In genomic region chr11:62604886-62605618, GRCm38 (mm10) we compare ENCODE assay signal across 8 mouse cellular contexts. TPM values are rescaled to one million over a fixed set of nuclear protein-coding genes. Genes with fewer than 3 reads are reported as not detected.
DNase-seq lines count a peak whose midpoint lies in the region; ATAC-seq lines count a peak whose summit lies in the region.

No protein-coding gene starts in this region.

- no peaks in the 10 kb centered on the region for H3K27me3 ChIP-seq in erythroblast, embryonic 14.5 days (ENCODE audit: control insufficient read depth)
- no peaks in the 10 kb centered on the region for H3K27me3 ChIP-seq in forebrain, embryonic 14.5 days (replicated peaks; ENCODE audit: control insufficient read depth, insufficient read depth, low read length)
- H3K27me3 ChIP-seq in liver, embryonic 15.5 days = no peaks in the 10 kb centered on the region

- no peaks in the 10 kb centered on the region for H3K9me3 ChIP-seq in erythroblast, embryonic 14.5 days (ENCODE audit: control insufficient read depth, low read length)
- no peaks in the 10 kb centered on the region for H3K9me3 ChIP-seq in forebrain, embryonic 14.5 days (replicated peaks; ENCODE audit: control insufficient read depth, low read length)
- H3K9me3 ChIP-seq in liver, embryonic 15.5 days (replicated peaks) = no peaks in the 10 kb centered on the region

- H3K4me2 ChIP-seq in forebrain, embryonic 14.5 days (ENCODE audit: low read length) = peak overlapping the region; percentile 89
- peak overlapping the region; percentile 76 for H3K4me2 ChIP-seq in liver, embryonic 15.5 days

- peak; percentile 7 to 23 for DNase-seq in B cell, adult 2 months
- no peak for DNase-seq in forebrain, embryonic 14.5 days (ENCODE audit: low spot score)
- DNase-seq in urinary bladder, postnatal 10 days (ENCODE audit: low spot score) = no peak
- DNase-seq in left cerebral cortex, adult 8-10 months (ENCODE audit: low spot score in 2 of 2) = no peak
- no peak for DNase-seq in retina, postnatal 1 day

- peaks cover 67% of the 10 kb centered on the region for H3K36me3 ChIP-seq in erythroblast, embryonic 14.5 days (ENCODE audit: control insufficient read depth)
- peaks cover 59% of the 10 kb centered on the region for H3K36me3 ChIP-seq in forebrain, embryonic 14.5 days (ENCODE audit: control insufficient read depth, insufficient read depth, low read length)
- H3K36me3 ChIP-seq in liver, embryonic 15.5 days (replicated peaks) = peaks cover 49% of the 10 kb centered on the region

- WGBS in forebrain, embryonic 14.5 days = 14% methylated on average over 3 of the region's 3 CpGs
- WGBS in liver, embryonic 15.5 days (ENCODE audit: insufficient replicate concordance) = 21% methylated on average over 3 of the region's 3 CpGs

- H3K9ac ChIP-seq in forebrain, embryonic 14.5 days (ENCODE audit: low read length) = peak overlapping the region; percentile 98
- peak overlapping the region; percentile 86 for H3K9ac ChIP-seq in liver, embryonic 15.5 days

- no peak overlapping the region for H3K27ac ChIP-seq in forebrain, embryonic 14.5 days (ENCODE audit: low read depth, low read length)
- H3K27ac ChIP-seq in liver, embryonic 15.5 days (replicated peaks) = peak overlapping the region; percentile 95

- peaks cover 51% of the 10 kb centered on the region for H3K4me1 ChIP-seq in erythroblast, embryonic 14.5 days (ENCODE audit: control insufficient read depth)
- peaks cover 27% of the 10 kb centered on the region for H3K4me1 ChIP-seq in forebrain, embryonic 14.5 days (ENCODE audit: control insufficient read depth, insufficient read depth, low read length)
- H3K4me1 ChIP-seq in liver, embryonic 15.5 days (replicated peaks) = peaks cover 44% of the 10 kb centered on the region

- H3K4me3 ChIP-seq in erythroblast, embryonic 14.5 days (replicated peaks) = peak overlapping the region; percentile 85
- peak overlapping the region; percentile 91 for H3K4me3 ChIP-seq in forebrain, embryonic 14.5 days (ENCODE audit: low read depth, low read length)
- peak overlapping the region; percentile 87 for H3K4me3 ChIP-seq in liver, embryonic 15.5 days (replicated peaks)

- ATAC-seq in erythroblast, adult 5-6 weeks (replicated peaks; ENCODE audit: low FRiP score, poor library complexity, severe bottlenecking) = no peak
- ATAC-seq in forebrain, embryonic 14.5 days = no peak
- ATAC-seq in liver, embryonic 15.5 days (ENCODE audit: insufficient read depth) = no peak

RNA-seq across cellular contexts. Expression of gene Trpv2, which starts 30.8 kb away (rescaled TPM):
- 0.03 and 0.04 TPM in 2 replicates for polyA plus RNA-seq in erythroblast, embryonic 14.5 days (2012)
- 2.3 and 4.2 TPM in 2 replicates for total RNA-seq in erythroblast, adult 5-6 weeks (2015; ENCODE audit: low replicate concordance)
- total RNA-seq in erythroblast, adult 5-6 weeks (2017; ENCODE audit: low replicate concordance) = 6.8 and 7.7 TPM in 2 replicates
- 13.2 and 17.0 TPM in 2 replicates for polyA plus RNA-seq in forebrain, embryonic 14.5 days (2014; fragmentation: Nextera tagmentation; extraction: Ambion mirVana)
- 5.5 and 6.3 TPM in 2 replicates for polyA plus RNA-seq in liver, embryonic 15.5 days (2015; fragmentation: Nextera tagmentation; extraction: Ambion mirVana)
- total RNA-seq in left cerebral cortex, adult 8-10 months (2022) = 10 to 100 TPM; 17.9 to 20.2 (median 19.3) TPM

RNA-seq across cellular contexts. Expression of gene Lrrc75a, which starts 43.3 kb away (rescaled TPM):
- 0.08 and 0.17 TPM in 2 replicates for polyA plus RNA-seq in erythroblast, embryonic 14.5 days (2012)
- total RNA-seq in erythroblast, adult 5-6 weeks (2015; ENCODE audit: low replicate concordance) = not detected in 2 replicates
- 0.84 and 1.5 TPM in 2 replicates for total RNA-seq in erythroblast, adult 5-6 weeks (2017; ENCODE audit: low replicate concordance)
- polyA plus RNA-seq in forebrain, embryonic 14.5 days (2014; fragmentation: Nextera tagmentation; extraction: Ambion mirVana) = 9.6 and 9.9 TPM in 2 replicates
- 1.7 and 2.0 TPM in 2 replicates for polyA plus RNA-seq in liver, embryonic 15.5 days (2015; fragmentation: Nextera tagmentation; extraction: Ambion mirVana)
- total RNA-seq in left cerebral cortex, adult 8-10 months (2022) = 10 to 100 TPM; 18.8 to 21.2 (median 19.8) TPM

RNA-seq across cellular contexts. Expression of gene Mmgt2, which starts 43.4 kb away (rescaled TPM):
- polyA plus RNA-seq in erythroblast, embryonic 14.5 days (2012) = 0.20 and 0.25 TPM in 2 replicates
- 1.3 and 1.5 TPM in 2 replicates for total RNA-seq in erythroblast, adult 5-6 weeks (2015; ENCODE audit: low replicate concordance)
- 2.8 TPM in 1 of 2 replicates, not detected in the other for total RNA-seq in erythroblast, adult 5-6 weeks (2017; ENCODE audit: low replicate concordance)
- 27.4 and 29.7 TPM in 2 replicates for polyA plus RNA-seq in forebrain, embryonic 14.5 days (2014; fragmentation: Nextera tagmentation; extraction: Ambion mirVana)
- 7.2 and 7.8 TPM in 2 replicates for polyA plus RNA-seq in liver, embryonic 15.5 days (2015; fragmentation: Nextera tagmentation; extraction: Ambion mirVana)
- 10 to 100 TPM; 21.5 to 34.3 (median 25.6) TPM for total RNA-seq in left cerebral cortex, adult 8-10 months (2022)

RNA-seq across cellular contexts. Expression of gene Ubb, which starts 54.1 kb away (rescaled TPM):
- 195 and 225 TPM in 2 replicates for polyA plus RNA-seq in erythroblast, embryonic 14.5 days (2012)
- total RNA-seq in erythroblast, adult 5-6 weeks (2015; ENCODE audit: low replicate concordance) = 1,189 and 1,264 TPM in 2 replicates
- total RNA-seq in erythroblast, adult 5-6 weeks (2017; ENCODE audit: low replicate concordance) = 1,425 and 1,690 TPM in 2 replicates
- 5,294 and 5,616 TPM in 2 replicates for polyA plus RNA-seq in forebrain, embryonic 14.5 days (2014; fragmentation: Nextera tagmentation; extraction: Ambion mirVana)
- 1,540 and 1,587 TPM in 2 replicates for polyA plus RNA-seq in liver, embryonic 15.5 days (2015; fragmentation: Nextera tagmentation; extraction: Ambion mirVana)
- total RNA-seq in left cerebral cortex, adult 8-10 months (2022) = 1,000 to 10,000 TPM; 1,765 to 1,972 (median 1,844) TPM

Comparison
In these comparisons a context has a peak if more than half of its experiments do, and no peak if none do; other contexts are left out.
1. DNase-seq: peak in B cell, adult 2 months (2 of 2); none in forebrain, embryonic 14.5 days (single experiment), urinary bladder, postnatal 10 days (single experiment), left cerebral cortex, adult 8-10 months (0 of 2) and retina, postnatal 1 day (single experiment).
2. Peak in every context shown above with its lines, with median percentiles within 50 percentile points of each other: H3K4me3 ChIP-seq.